Mouse (Mus musculus) thymus, postnatal 10 days (tissue): ENCODE results near the gene Fyn.

ENCODE experiments used
- DNase-seq, 2 experiments: peaks; one replicate each; pipeline ENCODE4 v3.0.0; 2021; ENCODE audit warnings: low spot score in 2 of 2

Gene Fyn

DNA sequence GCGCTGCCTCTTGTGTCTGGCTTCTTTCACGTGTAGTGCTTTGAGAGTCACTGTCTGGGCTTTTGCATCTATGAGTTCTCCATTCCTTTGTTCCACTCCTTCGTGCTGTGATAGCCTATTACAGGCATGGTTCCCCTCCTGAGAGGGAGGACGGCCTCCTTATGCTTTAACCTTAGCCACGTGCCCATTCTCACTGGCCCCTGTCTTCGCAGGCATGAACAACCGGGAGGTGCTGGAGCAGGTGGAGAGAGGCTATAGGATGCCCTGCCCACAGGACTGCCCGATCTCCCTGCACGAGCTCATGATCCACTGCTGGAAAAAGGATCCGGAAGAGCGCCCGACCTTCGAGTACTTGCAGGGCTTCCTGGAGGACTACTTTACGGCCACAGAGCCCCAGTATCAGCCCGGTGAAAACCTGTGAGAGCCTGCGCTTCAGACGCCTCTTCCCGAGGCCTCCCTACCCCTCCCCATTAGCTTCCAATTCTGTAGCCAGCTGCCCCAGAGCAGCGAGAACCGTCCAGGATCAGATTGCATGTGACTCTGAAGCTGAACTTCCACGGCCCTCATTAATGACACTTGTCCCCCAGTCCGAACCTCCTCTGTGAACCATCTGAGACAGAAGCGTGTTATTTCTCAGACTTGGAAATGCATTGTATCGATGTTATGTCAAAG lies 195.0 kb downstream of the Fyn start:
- DNase-seq = no peak

GRCm38 (mm10) chr10:39566901-39567300 lies 198.2 kb downstream of the Fyn start:
- DNase-seq = no peak

GRCm38 (mm10) chr10:39568991-39569390 lies 200.3 kb downstream of the Fyn start:
- no peak for DNase-seq

DNA sequence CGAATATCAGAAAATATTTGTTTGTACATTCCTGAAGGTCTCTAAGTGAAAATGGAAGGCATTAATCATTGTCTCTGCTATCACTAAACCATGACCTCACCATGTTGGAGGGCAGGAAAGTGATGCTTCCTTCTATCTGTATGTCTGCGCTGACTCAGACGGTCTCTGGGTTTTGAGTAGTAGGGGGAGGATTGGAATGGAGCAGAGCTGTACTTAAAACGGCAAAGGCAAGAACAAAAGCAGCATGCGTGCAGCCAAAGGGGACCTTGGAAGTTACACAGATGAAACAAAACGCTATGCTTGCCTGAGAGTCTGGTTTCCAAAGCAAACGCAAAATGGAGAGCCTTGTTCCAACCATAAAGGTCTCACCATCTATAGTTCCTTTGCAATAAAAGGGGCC lies 202.4 kb downstream of the Fyn start:
- DNase-seq = no peak

GRCm38 (mm10) chr10:39572050-39572671 lies 203.5 kb downstream of the Fyn start:
- DNase-seq = no peak

DNA sequence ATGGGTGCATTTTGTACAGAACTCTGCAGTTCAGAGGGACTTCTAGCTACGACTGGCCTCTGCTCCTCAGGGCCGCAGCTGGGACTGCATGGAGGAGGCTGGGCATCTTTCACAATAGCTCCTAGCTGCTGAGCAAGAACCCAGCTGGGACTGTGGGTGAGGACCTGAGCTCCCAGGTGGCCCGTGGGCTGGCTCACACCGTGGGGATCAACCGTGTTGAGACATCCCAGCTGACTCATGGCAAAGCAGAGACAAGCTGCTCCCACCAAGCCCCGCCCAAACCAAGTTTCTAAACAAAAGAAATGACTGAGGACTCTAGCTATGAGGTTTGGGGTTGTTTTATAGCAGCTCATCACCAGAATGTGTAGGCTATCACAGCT lies 204.0 kb downstream of the Fyn start:
- DNase-seq = peak; percentile 37 to 44

GRCm38 (mm10) chr10:39576466-39576865 lies 207.8 kb downstream of the Fyn start:
- no peak for DNase-seq

- no peak for DNase-seq
Measured at GRCm38 (mm10) chr10:39580477-39580876, 211.8 kb downstream of the Fyn start.

- DNase-seq = no peak
Measured at GRCm38 (mm10) chr10:39582385-39582784, 213.7 kb downstream of the Fyn start.

DNA sequence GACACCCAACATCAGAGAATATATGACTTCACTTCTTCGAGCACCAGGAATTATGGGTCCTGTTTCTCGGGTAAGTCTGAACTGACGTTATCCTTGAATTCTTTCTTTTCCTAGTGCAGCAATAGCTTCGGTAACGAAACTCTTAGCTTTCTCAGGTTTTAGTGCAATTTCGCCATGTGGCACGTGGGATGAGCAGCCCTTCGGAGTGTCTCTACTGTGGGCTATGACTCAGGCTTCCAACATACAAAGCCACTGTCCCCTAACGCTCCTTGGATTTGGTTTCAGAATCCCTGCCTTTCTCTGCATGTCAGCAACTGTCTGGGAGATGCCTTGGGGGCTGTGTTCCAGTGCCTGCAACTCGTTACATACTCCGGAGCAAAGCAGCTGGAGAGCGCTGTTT lies 215.1 kb downstream of the Fyn start:
- DNase-seq = no peak

- DNase-seq = no peak
Measured at GRCm38 (mm10) chr10:39587290-39587925, 218.8 kb downstream of the Fyn start.

GRCm38 (mm10) chr10:39587973-39588746 lies 219.5 kb downstream of the Fyn start:
- no peak for DNase-seq

- DNase-seq = no peak
Measured at GRCm38 (mm10) chr10:39589765-39590546, 221.3 kb downstream of the Fyn start.

DNA sequence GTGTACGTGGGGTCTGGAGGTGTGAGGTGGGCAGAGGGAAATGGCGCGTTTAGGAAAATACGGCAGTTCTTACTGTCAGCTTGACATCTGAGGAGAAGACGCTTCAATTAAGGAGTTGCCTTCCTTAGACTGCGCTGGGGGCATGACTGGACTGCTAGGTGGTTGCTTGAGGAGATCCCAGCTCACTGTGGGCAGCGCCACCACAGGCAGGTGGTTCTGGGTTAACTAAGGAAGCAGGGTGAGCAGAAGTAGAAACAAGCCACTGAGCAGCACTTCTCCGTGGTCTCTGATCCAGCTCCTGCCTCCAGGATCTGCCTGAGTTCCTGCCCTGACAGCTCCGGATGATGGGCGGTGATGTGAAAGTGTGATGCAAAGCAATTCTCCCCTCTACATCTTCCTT lies 222.0 kb downstream of the Fyn start:
- no peak for DNase-seq

- DNase-seq = no peak
Measured at GRCm38 (mm10) chr10:39592501-39592900, 223.8 kb downstream of the Fyn start.

- no peak for DNase-seq
Measured at GRCm38 (mm10) chr10:39594716-39595115, 226.1 kb downstream of the Fyn start.

- DNase-seq = no peak
Measured at GRCm38 (mm10) chr10:39595862-39596261, 227.2 kb downstream of the Fyn start.

- DNase-seq = no peak
Measured at GRCm38 (mm10) chr10:39597116-39597791, 228.6 kb downstream of the Fyn start.

GRCm38 (mm10) chr10:39597792-39598183 lies 229.1 kb downstream of the Fyn start:
- no peak for DNase-seq

- DNase-seq = no peak
Measured at GRCm38 (mm10) chr10:39599601-39600000, 230.9 kb downstream of the Fyn start.

- no peak for DNase-seq
Measured at GRCm38 (mm10) chr10:39600115-39600514, 231.5 kb downstream of the Fyn start.
